8 mouse cellular contexts compared by ENCODE assay signal in genomic region chr11:43835880-43836740, GRCm38 (mm10).
A peak's percentile ranks its signal among the peaks of the same experiment; 100 is the strongest.
DNase-seq lines count a peak whose midpoint lies in the region; ATAC-seq lines count a peak whose summit lies in the region.

No protein-coding gene starts in this region.

- H3K4me3 ChIP-seq in intestine, embryonic 15.5 days (replicated peaks), result peak overlapping the region; percentile 51

- peaks cover 20% of the 10 kb centered on the region for H3K27me3 ChIP-seq in intestine, embryonic 15.5 days (replicated peaks)

- H3K9ac ChIP-seq in intestine, embryonic 15.5 days, result peak overlapping the region; percentile 50

- no peaks in the 10 kb centered on the region for H3K9me3 ChIP-seq in intestine, embryonic 15.5 days

- no peaks in the 10 kb centered on the region for H3K4me1 ChIP-seq in intestine, embryonic 15.5 days (replicated peaks)

- H3K36me3 ChIP-seq in intestine, embryonic 15.5 days, result no peaks in the 10 kb centered on the region

- peak; percentile 95 for ATAC-seq in intestine, embryonic 15.5 days
- peak; percentile 93 for ATAC-seq in megakaryocyte progenitor cell, adult 5-6 weeks (replicated peaks; ENCODE audit: poor library complexity)

- WGBS in intestine, embryonic 15.5 days, result 6% methylated on average over 65 of the region's 68 CpGs

- intact Hi-C loops in left cerebral cortex, postnatal 14 days (cut with DNase I), result loop anchor here (2.0 to 5.0 kb wide), 2 partner anchors 376 to 495 kb away; no protein-coding TSS in a partner anchor

- no peak overlapping the region for H3K27ac ChIP-seq in intestine, embryonic 15.5 days

- peak overlapping the region; percentile 92 for H3K4me2 ChIP-seq in intestine, embryonic 15.5 days (replicated peaks)

- peak; percentile 88 for DNase-seq in adrenal gland, adult 2 months
- DNase-seq in embryo, embryonic 11.5 days (ENCODE audit: low read depth, low spot score), result peak; percentile 65
- peak; percentile 67 to 77 for DNase-seq in gastrocnemius, postnatal 4 days (ENCODE audit: low spot score in 2 of 2)
- DNase-seq in left cerebral cortex, postnatal 14 days (ENCODE audit: low spot score in 2 of 2), result peak; percentile 67 to 79
- peak; percentile 78 for DNase-seq in right cerebral cortex, postnatal 25 days
- DNase-seq in yolk sac, embryonic 10.5 days (ENCODE audit: low spot score), result peak; percentile 58
